Mouse (Mus musculus): Measurements from ENCODE around the gene Foxk1. TPM values are rescaled to one million over a fixed set of nuclear protein-coding genes. Genes with fewer than 3 reads are reported as not detected.

The Foxk1 gene
- polyA plus RNA-seq, 1 experiment from 2014 or later, result 6.3 TPM

DNA sequence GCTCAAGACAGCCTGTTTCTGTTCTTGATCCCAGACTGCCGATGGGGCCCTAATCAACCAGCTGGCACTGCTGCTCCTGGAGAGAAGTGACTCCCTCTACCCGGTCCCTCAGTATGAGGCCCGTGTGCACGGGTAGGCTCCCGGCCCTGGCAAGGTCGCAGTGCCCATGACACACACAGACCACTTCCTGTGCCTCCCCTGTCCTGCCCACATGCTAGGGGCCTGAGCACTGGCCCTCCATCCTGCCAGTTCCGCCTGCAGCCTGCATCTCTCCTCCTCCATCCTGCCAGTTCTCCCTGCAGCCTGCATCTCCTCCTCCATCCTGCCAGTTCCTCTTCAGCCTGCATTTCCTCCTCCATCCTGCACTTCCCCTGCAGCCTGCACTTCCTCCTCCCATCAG lies 74.4 kb downstream of the Foxk1 start:
- H3K36me3 ChIP-seq, result peaks cover 23% of the 10 kb centered on the region
- no peaks in the 10 kb centered on the region for H3K9me3 ChIP-seq
- H3K27ac ChIP-seq, result no peak overlapping the region
- no peak overlapping the region for H3K4me3 ChIP-seq
- ATAC-seq (ENCODE audit: low FRiP score, low read depth), result no peak
- no peak overlapping the region for H3K9ac ChIP-seq
- H3K4me2 ChIP-seq (replicated peaks), result no peak overlapping the region
- H3K4me1 ChIP-seq, result 0 out of 2 replicates have a peak, but pooled peaks cover 6% of the 10 kb centered on the region
- 76% methylated on average over 7 of the region's 7 CpGs for WGBS
- H3K27me3 ChIP-seq, result no peaks in the 10 kb centered on the region

GRCm38 (mm10) chr5:142477346-142477745 lies 76.0 kb downstream of the Foxk1 start:
- no peak for ATAC-seq (ENCODE audit: low FRiP score, low read depth)
- no peaks in the 10 kb centered on the region for H3K9me3 ChIP-seq

DNA sequence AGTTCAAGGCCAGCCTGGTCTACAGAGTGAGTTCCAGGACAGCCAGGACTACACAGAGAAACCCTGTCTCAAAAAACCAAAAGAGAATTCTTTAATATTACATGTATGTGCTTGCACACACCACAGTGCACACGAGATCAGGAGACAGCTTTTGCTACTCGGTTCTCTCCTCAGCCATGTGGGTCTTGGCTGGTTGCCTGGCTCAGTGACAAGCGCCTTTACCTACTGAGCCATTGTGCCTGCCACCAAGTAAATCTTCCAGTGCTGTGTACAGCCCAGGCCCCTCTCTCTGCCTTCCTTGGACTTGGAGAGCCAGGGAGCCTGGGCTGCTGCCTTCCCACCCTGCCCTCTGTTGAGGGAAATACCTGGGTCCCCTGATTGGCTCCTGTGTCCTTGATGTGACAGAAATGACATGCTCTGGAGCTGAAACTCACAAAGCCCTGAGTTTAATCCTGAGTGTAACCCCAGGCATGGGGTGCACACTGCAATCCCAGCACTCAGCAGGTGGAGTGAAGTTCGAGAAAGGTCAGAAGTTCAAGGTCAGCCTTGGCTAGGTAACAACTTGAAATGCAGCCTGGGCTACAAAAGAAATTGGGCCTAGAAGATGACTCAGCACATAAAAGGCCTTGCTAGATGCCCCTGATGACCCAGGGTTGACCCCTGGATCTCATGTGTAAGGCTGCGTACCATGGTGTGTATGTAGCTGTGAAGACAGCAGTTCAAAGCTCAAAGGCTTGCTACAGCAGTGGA lies 76.7 kb downstream of the Foxk1 start:
- no peak for ATAC-seq (ENCODE audit: low FRiP score, low read depth)
- H3K4me1 ChIP-seq, result 0 out of 2 replicates have a peak, but pooled peaks cover 6% of the 10 kb centered on the region
- no peak overlapping the region for H3K27ac ChIP-seq
- H3K4me2 ChIP-seq (replicated peaks), result no peak overlapping the region
- H3K4me3 ChIP-seq, result no peak overlapping the region
- H3K9me3 ChIP-seq, result no peaks in the 10 kb centered on the region
- WGBS, result 84% methylated on average over 5 of the region's 5 CpGs
- no peaks in the 10 kb centered on the region for H3K27me3 ChIP-seq
- H3K36me3 ChIP-seq, result peaks cover 9% of the 10 kb centered on the region; the same call in 1 of the 2 replicates
- no peak overlapping the region for H3K9ac ChIP-seq

More at GRCm38 (mm10) chr5:142477346-142477745, 76.0 kb downstream of the Foxk1 start:
- no peak overlapping the region for H3K4me3 ChIP-seq
- H3K27ac ChIP-seq, result no peak overlapping the region
- 0 out of 2 replicates have a peak, but pooled peaks cover 6% of the 10 kb centered on the region for H3K4me1 ChIP-seq
- H3K36me3 ChIP-seq, result peaks cover 10% of the 10 kb centered on the region; the same call in 1 of the 2 replicates
- H3K4me2 ChIP-seq (replicated peaks), result no peak overlapping the region
- H3K27me3 ChIP-seq, result no peaks in the 10 kb centered on the region
- 84% methylated on average over 12 of the region's 12 CpGs for WGBS
- no peak overlapping the region for H3K9ac ChIP-seq

- Histone ChIP-seq H3K36me3 (peaks cover 9% of the 10 kb centered on the region; the same call in 1 of the 2 replicates), H3K9me3 (no peaks in the 10 kb centered on the region), H3K27me3 (no peaks in the 10 kb centered on the region), H3K4me3 (peak overlapping the region; percentile 25), H3K27ac (no peak overlapping the region), H3K4me1 (0 out of 2 replicates have a peak, but pooled peaks cover 6% of the 10 kb centered on the region), H3K4me2 (replicated peaks) (peak overlapping the region; percentile 53), H3K9ac (peak overlapping the region; percentile 45; the same call in 1 of the 2 replicates)
- 28% methylated on average over 17 of the region's 17 CpGs for WGBS
- ATAC-seq (ENCODE audit: low FRiP score, low read depth), result peak; percentile 66
These were observed 77.6 kb downstream of the Foxk1 start for GRCm38 (mm10) chr5:142478829-142479435.

DNA sequence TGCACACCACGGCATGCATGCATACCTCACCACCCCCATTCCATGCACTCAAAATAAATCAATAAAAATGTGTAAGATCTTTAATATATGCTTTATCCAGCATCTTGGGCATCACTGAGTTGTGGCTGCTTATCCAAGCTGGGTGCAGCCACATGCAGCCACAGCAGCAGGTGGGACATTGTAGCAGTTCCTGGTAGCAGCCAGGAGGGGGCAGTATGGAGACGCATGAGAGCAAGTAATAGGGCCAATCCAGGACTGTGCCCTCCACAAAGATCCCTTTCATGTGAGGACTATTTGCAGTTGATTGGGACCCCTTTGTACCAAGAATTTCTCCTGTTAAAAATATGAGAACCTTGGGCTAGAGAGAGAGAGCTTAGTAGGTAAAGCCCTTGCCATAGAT lies 81.2 kb downstream of the Foxk1 start:
- 55% methylated on average over 2 of the region's 2 CpGs for WGBS

GRCm38 (mm10) chr5:142483581-142483980 lies 82.3 kb downstream of the Foxk1 start:
- no peak for ATAC-seq (ENCODE audit: low FRiP score, low read depth)
- Histone ChIP-seq H3K4me3 (no peak overlapping the region), H3K9ac (no peak overlapping the region), H3K4me2 (replicated peaks) (no peak overlapping the region), H3K27ac (no peak overlapping the region), H3K27me3 (no peaks in the 10 kb centered on the region), H3K4me1 (peaks cover 6% of the 10 kb centered on the region; the same call in 1 of the 2 replicates), H3K9me3 (no peaks in the 10 kb centered on the region), H3K36me3 (no peaks in the 10 kb centered on the region)
- 92% methylated on average over 5 of the region's 5 CpGs for WGBS

More for the DNA sequence above, 81.2 kb downstream of the Foxk1 start:
- no peak overlapping the region for H3K27ac ChIP-seq
- H3K9ac ChIP-seq, result no peak overlapping the region
- H3K4me3 ChIP-seq, result no peak overlapping the region
- H3K27me3 ChIP-seq, result no peaks in the 10 kb centered on the region
- H3K4me2 ChIP-seq (replicated peaks), result no peak overlapping the region
- no peaks in the 10 kb centered on the region for H3K9me3 ChIP-seq
- ATAC-seq (ENCODE audit: low FRiP score, low read depth), result no peak
- H3K36me3 ChIP-seq, result no peaks in the 10 kb centered on the region
- peaks cover 6% of the 10 kb centered on the region; the same call in 1 of the 2 replicates for H3K4me1 ChIP-seq

- Histone ChIP-seq H3K27me3 (no peaks in the 10 kb centered on the region), H3K4me1 (no peaks in the 10 kb centered on the region; the same call in 1 of the 2 replicates), H3K27ac (no peak overlapping the region), H3K4me2 (replicated peaks) (no peak overlapping the region), H3K9ac (no peak overlapping the region; the same call in 1 of the 2 replicates), H3K9me3 (no peaks in the 10 kb centered on the region), H3K4me3 (no peak overlapping the region), H3K36me3 (no peaks in the 10 kb centered on the region)
- 51% methylated on average over 9 of the region's 9 CpGs for WGBS
- no peak for ATAC-seq (ENCODE audit: low FRiP score, low read depth)
These were observed 85.4 kb downstream of the Foxk1 start for GRCm38 (mm10) chr5:142486654-142487053.

DNA sequence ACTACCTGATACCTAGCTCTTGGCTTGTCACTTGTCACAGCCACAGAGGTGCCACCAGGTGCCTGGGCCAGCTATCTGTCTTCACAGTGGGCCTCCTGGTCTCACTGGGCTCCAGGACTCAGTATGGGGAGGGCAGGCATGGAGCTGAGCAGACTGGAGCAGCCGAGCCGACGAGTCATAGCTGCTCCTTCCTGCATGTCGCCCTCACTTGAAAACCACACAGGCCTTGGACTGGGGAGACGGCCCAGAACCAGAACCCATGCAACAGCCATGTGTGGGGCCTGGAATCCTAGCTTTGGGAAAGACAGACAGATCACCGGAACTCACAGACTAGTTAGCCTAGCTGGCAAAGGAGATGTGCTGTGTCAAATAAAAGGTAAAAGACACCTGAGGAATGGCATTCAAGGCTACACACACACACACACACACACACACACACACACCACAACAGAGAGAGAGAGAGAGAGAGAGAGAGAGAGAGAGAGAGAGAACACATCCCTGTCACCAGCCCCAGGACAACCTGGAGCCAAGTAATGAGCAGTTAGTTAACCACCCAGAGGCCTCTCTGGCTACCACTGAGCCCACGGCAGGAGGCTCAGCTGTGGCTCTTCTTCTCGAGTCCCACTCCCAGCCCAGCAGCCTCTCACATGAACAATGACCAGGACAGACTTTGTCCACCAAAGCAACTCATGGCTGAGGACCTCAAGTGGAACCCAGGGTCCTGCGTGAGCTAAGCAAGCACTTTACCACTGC lies 88.8 kb downstream of the Foxk1 start:
- 75% methylated on average over 9 of the region's 9 CpGs for WGBS
- H3K4me3 ChIP-seq, result no peak overlapping the region
- H3K9ac ChIP-seq, result no peak overlapping the region
- no peak overlapping the region for H3K4me2 ChIP-seq (replicated peaks)
- H3K36me3 ChIP-seq, result no peaks in the 10 kb centered on the region
- ATAC-seq (ENCODE audit: low FRiP score, low read depth), result no peak
- H3K27me3 ChIP-seq, result no peaks in the 10 kb centered on the region
- peaks cover 3% of the 10 kb centered on the region for H3K4me1 ChIP-seq
- no peaks in the 10 kb centered on the region for H3K9me3 ChIP-seq
- H3K27ac ChIP-seq, result no peak overlapping the region

GRCm38 (mm10) chr5:142493307-142493706 lies 92.0 kb downstream of the Foxk1 start:
- no peaks in the 10 kb centered on the region for H3K9me3 ChIP-seq
- peaks cover 11% of the 10 kb centered on the region; the same call in 1 of the 2 replicates for H3K4me1 ChIP-seq

GRCm38 (mm10) chr5:142495321-142496096 lies 94.2 kb downstream of the Foxk1 start:
- no peak overlapping the region for H3K4me2 ChIP-seq (replicated peaks)
- no peak overlapping the region for H3K4me3 ChIP-seq
- peaks cover 16% of the 10 kb centered on the region; the same call in 1 of the 2 replicates for H3K4me1 ChIP-seq
- H3K27ac ChIP-seq, result no peak overlapping the region; the same call in 1 of the 2 replicates
- no peak; the same call in 1 of the 2 replicates for ATAC-seq (ENCODE audit: low FRiP score, low read depth)
- H3K9ac ChIP-seq, result no peak overlapping the region
- H3K36me3 ChIP-seq, result no peaks in the 10 kb centered on the region
- no peaks in the 10 kb centered on the region for H3K27me3 ChIP-seq
- 47% methylated on average over 14 of the region's 14 CpGs for WGBS
- no peaks in the 10 kb centered on the region for H3K9me3 ChIP-seq

More at GRCm38 (mm10) chr5:142493307-142493706, 92.0 kb downstream of the Foxk1 start:
- Histone ChIP-seq H3K4me2 (replicated peaks) (no peak overlapping the region), H3K27ac (no peak overlapping the region), H3K36me3 (no peaks in the 10 kb centered on the region), H3K9ac (no peak overlapping the region), H3K27me3 (no peaks in the 10 kb centered on the region), H3K4me3 (no peak overlapping the region)
- 84% methylated on average over 3 of the region's 3 CpGs for WGBS
- no peak for ATAC-seq (ENCODE audit: low FRiP score, low read depth)

- Histone ChIP-seq H3K4me1 (peaks cover 24% of the 10 kb centered on the region), H3K27ac (no peak overlapping the region), H3K36me3 (no peaks in the 10 kb centered on the region), H3K9me3 (no peaks in the 10 kb centered on the region), H3K4me3 (no peak overlapping the region), H3K4me2 (replicated peaks) (no peak overlapping the region), H3K27me3 (no peaks in the 10 kb centered on the region), H3K9ac (no peak overlapping the region)
- WGBS, result 52% methylated on average over 3 of the region's 3 CpGs
- no peak for ATAC-seq (ENCODE audit: low FRiP score, low read depth)
These were observed 97.7 kb downstream of the Foxk1 start for GRCm38 (mm10) chr5:142498964-142499363.
